14 mouse cellular contexts compared by ENCODE assay signal in genomic region chr9:41565784-41566183, GRCm38 (mm10).
"Had no signal": no experiment of that assay in that cellular context is flagged by ENCODE, and none has a peak within 500 bp of the region (broad histone marks: within the 10 kb centered on the region; RNA-seq: fewer than 3 reads in every experiment).

No protein-coding gene starts in this region.

- H3K27me3 ChIP-seq: kidney, embryonic 15.5 days; limb, embryonic 13.5 days; midbrain, embryonic 12.5 days had no signal

- H3K9me3 ChIP-seq: kidney, embryonic 15.5 days; limb, embryonic 13.5 days; midbrain, embryonic 12.5 days had no signal

- H3K36me3 ChIP-seq: kidney, embryonic 15.5 days; limb, embryonic 13.5 days had no signal

- H3K4me3 ChIP-seq: kidney, embryonic 15.5 days; limb, embryonic 13.5 days; midbrain, embryonic 12.5 days had no signal

- H3K9ac ChIP-seq: kidney, embryonic 15.5 days; limb, embryonic 13.5 days; liver, embryonic 14.5 days; midbrain, embryonic 12.5 days had no signal

- H3K27ac ChIP-seq: kidney, embryonic 15.5 days; limb, embryonic 13.5 days; liver, embryonic 14.5 days had no signal

- ATAC-seq: intestine, embryonic 16.5 days; lung, postnatal 0 days had no signal

- H3K4me1 ChIP-seq: kidney, embryonic 15.5 days; limb, embryonic 13.5 days; midbrain, embryonic 12.5 days had no signal

- DNase-seq: kidney, adult 2 months; kidney, postnatal 14 days; left cerebral cortex, postnatal 4 days; lung, adult 2 months; lung, postnatal 36 days; right cerebral cortex, adult 18-20 months; right cerebral cortex, postnatal 25 days; thymus, postnatal 36 days had no signal

- H3K4me2 ChIP-seq: kidney, embryonic 15.5 days; limb, embryonic 13.5 days; midbrain, embryonic 12.5 days had no signal
